Mouse (Mus musculus) kidney, embryonic 16.5 days (tissue): ENCODE measurements around the gene Ripor2. TPM values are rescaled to one million over a fixed set of nuclear protein-coding genes. Genes with fewer than 3 reads are reported as not detected.

Experiments
- ATAC-seq: fragments of 200-750 bp; cut with Nextera tagmentation; 2 replicates; pipeline ENCODE4 v1.8.0; 2017; ENCODE audit warnings: moderate TSS enrichment; ENCODE audit not compliant: low FRiP score, low TSS enrichment
- H3K27ac ChIP-seq: fragments of 300-500 bp; sonication (generic); 2 replicates; pipeline ENCODE4 v1.5.1; 2014; ENCODE audit warnings: low read length
- H3K27me3 ChIP-seq: fragments of 300-500 bp; sonication (generic); 2 replicates; pipeline ENCODE4 v1.6.1; 2014; ENCODE audit warnings: low read length, control low read depth, mixed read lengths; ENCODE audit not compliant: insufficient read depth
- H3K36me3 ChIP-seq: fragments of 300-500 bp; sonication (generic); 2 replicates; pipeline ENCODE4 v1.6.1; 2014; ENCODE audit warnings: low read length, control low read depth, mixed read lengths; ENCODE audit not compliant: insufficient read depth
- H3K4me1 ChIP-seq: fragments of 300-500 bp; sonication (generic); 2 replicates; pipeline ENCODE4 v1.6.1; 2014; ENCODE audit warnings: low read length, control low read depth, mixed read lengths; ENCODE audit not compliant: insufficient read depth
- H3K4me2 ChIP-seq: fragments of 300-500 bp; sonication (generic); replicated peaks from 2 replicates; pipeline ENCODE4 v1.6.1; 2014; ENCODE audit warnings: low read depth, low read length
- H3K4me3 ChIP-seq: fragments of 300-500 bp; sonication (generic); 2 replicates; pipeline ENCODE4 v1.5.1; 2014; ENCODE audit warnings: mild to moderate bottlenecking, low read length
- H3K9ac ChIP-seq: fragments of 300-500 bp; sonication (generic); replicated peaks from 2 replicates; pipeline ENCODE4 v1.6.1; 2014; ENCODE audit warnings: low read length
- H3K9me3 ChIP-seq: fragments of 300-500 bp; sonication (generic); 2 replicates; pipeline ENCODE4 v1.6.1; 2016; ENCODE audit warnings: low read length, control low read depth
- WGBS: fragments of 180-500 bp; shearing (Covaris S2); extraction: QIAGEN DNeasy Blood & Tissue Kit; methylation state at CpG from one replicate; pipeline ENCODE4 v1.1.7; 2014; 5-methylcytosine and 5-hydroxymethylcytosine counted together
- polyA plus RNA-seq: library from polyadenylated mRNA; unstranded; fragments of >200 nt; fragmentation: Nextera tagmentation; extraction: Ambion mirVana; gene quantifications from 2 replicates; pipeline ENCODE4 v1.2.1, GENCODE M21; 2015

The Ripor2 gene
- polyA plus RNA-seq, 1 experiment from 2014 or later = 2.1 TPM

DNA sequence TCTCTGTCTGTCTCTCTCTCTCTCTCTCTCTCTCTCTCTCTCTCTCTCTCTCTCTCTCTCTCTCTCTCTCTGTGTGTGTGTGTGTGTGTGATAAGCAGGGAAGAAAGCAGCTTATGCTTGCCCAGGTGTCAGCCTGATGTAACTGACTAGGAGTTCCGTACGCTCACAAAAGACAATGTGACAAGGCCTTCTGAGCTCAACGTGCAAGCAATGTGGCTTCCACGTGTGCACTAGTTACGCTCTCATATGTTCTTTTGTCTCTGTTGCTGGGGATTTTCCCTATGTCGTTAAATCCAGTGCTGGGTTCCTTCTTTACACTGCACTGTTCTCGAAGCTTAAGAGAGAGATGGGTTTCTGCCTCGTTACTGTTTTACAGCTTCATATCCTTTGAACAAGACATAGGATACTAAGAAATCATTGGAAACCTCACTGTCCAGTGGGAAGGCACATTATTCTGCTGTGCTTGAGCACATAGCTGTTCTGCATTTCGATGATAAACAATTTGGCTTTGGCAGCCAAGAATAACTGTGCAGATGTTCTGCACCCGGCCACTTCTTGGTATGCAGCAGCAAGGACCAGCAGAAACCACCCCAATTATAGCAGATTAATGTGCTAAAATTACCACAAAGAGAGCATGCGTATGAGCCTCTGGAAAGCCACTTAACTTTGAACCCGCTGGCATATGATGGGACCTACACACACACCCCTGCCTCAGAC, 73.1 kb downstream of the Ripor2 start:
- WGBS = 65% methylated on average over 12 of the region's 12 CpGs

DNA sequence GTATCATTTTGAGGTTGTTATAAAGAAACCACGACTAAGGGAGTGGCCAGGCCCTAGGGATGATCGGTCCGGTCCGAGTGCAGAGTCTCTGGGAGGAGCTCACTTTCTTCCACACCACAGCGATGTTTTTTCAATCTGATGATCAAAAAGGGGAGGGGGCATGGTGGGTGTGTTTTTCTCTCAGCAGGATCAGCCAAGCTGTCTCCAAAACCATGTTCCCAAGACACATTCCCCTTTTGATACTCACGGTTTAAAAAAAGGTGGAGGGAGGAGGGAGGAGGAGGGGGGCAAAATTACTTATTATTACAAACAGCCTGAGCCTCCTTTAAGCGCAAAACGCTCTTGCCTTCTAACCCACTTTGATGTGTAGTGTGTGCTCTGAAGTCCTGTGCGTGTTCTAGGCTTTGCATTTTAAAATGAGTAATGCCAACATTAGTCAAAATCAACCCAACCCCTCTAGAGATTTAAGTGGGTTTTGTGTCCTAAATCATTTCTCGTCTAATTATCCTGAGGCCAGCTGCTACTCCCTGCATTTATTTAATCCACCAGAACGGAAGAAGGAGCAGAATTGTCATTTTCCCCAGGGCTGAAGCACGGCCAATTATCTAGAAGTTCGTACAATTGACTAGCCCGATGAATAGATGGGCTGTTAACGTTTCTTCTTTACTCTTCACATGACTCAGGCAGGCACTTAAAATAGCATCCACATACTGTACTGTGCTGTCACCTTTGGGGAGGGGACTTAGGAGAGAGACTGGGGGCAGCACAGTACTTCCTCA, 74.9 kb downstream of the Ripor2 start:
- Histone ChIP-seq H3K27me3 (no peaks in the 10 kb centered on the region), H3K9me3 (no peaks in the 10 kb centered on the region), H3K36me3 (no peaks in the 10 kb centered on the region), H3K9ac (no peak overlapping the region), H3K4me3 (no peak overlapping the region), H3K27ac (no peak overlapping the region), H3K4me2 (no peak overlapping the region), H3K4me1 (no peaks in the 10 kb centered on the region)
- WGBS = 54% methylated on average over 15 of the region's 15 CpGs
- no peak for ATAC-seq

More for the DNA sequence above, 73.1 kb downstream of the Ripor2 start:
- ATAC-seq = no peak
- Histone ChIP-seq H3K27me3 (no peaks in the 10 kb centered on the region), H3K36me3 (no peaks in the 10 kb centered on the region), H3K4me2 (no peak overlapping the region), H3K4me1 (no peaks in the 10 kb centered on the region), H3K9me3 (no peaks in the 10 kb centered on the region), H3K4me3 (no peak overlapping the region), H3K27ac (no peak overlapping the region), H3K9ac (no peak overlapping the region)

DNA sequence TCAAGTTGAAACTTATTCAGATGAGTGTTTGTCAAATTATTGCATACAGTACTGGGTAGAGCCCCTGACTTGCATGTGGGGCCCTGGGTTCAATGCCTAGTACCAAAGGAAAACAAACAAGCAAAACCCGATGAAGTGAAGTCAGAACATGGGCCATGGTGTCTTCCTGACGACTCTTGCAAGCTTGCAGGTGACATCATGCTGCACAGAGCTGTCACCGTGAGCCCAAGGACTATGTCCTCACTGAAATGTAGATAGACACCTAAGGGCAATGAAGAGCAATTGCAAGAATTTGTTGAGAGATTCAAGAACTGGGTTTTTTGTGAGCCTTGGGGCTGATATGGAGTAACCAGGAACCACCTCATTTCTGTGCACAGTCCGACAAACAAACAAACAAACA, 84.8 kb downstream of the Ripor2 start:
- WGBS = 77% methylated on average over 4 of the region's 4 CpGs
- no peaks in the 10 kb centered on the region for H3K36me3 ChIP-seq

DNA sequence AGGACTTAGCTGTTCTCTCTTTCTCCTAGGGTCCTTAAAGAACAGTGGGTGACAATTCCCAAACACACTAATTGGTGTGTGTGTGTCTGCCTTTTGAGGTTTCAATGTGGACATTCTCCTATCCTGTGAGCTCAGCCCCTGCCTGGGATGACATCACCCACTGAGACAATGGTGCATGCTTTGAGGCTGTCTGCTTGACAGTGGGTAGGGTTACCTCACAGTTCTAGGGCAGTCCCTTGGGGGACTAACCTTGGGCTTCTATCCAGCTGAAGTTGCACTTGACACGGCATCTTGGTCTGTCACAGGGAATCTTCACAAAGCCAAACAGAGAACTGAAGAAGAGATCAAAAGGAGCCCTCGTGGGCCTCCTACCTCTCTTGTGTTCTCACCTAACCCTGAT, 86.6 kb downstream of the Ripor2 start:
- no peaks in the 10 kb centered on the region for H3K9me3 ChIP-seq
- no peak overlapping the region for H3K27ac ChIP-seq
- WGBS = 50% methylated on average over 2 of the region's 2 CpGs
- H3K27me3 ChIP-seq = no peaks in the 10 kb centered on the region
- H3K36me3 ChIP-seq = no peaks in the 10 kb centered on the region
- no peak overlapping the region for H3K4me3 ChIP-seq
- no peaks in the 10 kb centered on the region for H3K4me1 ChIP-seq
- no peak for ATAC-seq
- no peak overlapping the region for H3K9ac ChIP-seq
- H3K4me2 ChIP-seq = no peak overlapping the region

More for the DNA sequence above, 84.8 kb downstream of the Ripor2 start:
- Histone ChIP-seq H3K27me3 (no peaks in the 10 kb centered on the region), H3K4me3 (no peak overlapping the region), H3K9me3 (no peaks in the 10 kb centered on the region), H3K9ac (no peak overlapping the region), H3K4me2 (no peak overlapping the region), H3K27ac (no peak overlapping the region), H3K4me1 (no peaks in the 10 kb centered on the region)
- no peak for ATAC-seq

DNA sequence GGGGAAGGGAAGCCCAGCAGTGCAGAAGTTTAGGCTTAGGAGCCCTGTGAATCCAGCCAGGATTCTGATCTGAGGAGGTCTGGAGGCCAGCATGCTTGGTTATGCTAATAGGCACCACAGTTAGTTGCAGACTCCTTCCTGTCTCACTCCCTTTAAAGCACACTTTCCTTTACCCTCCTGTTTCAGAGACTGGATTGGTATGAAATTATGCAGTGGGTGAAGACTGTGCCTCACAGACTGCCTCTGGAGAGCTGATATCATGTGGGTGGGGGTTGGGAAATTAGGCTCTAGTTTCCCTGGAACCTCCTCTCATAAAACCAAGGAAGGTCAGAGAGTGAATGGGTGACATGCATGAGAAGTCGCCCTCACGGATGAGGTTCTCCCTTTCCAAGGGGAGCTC, 88.7 kb downstream of the Ripor2 start:
- H3K36me3 ChIP-seq = no peaks in the 10 kb centered on the region
- ATAC-seq = no peak; the same call in 1 of the 2 replicates

DNA sequence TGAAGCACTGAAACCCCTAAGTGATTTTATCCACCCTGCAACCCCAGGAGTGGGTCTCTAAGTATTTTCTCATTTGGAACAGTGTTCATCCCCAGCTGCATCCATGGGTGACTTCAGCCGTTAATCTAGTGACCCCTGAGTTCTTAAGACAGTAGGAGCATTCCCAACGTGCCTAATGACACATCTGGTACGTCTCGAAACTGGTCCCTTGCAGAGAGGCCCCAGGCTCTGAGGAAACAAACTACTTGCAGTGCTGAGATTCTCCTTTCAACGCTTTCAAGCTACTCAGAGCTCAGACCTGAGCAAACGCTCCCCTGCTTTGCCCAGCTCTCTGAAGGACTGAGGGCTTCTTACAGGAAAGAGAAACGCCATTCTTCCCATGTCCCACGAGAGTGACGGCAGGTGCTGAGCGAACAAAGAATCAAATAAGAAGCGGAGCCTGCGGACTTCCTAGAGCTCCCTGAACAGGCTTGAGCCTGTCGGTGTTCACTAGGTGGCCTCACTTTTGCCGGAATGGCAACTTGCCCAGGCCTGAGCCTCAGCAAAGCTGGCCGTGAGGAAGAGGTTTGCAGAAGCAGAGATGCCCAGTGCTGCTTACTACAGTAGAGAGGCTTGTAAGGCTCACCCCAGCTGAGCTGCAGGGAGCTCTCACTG, 97.2 kb downstream of the Ripor2 start:
- Histone ChIP-seq H3K9ac (no peak overlapping the region), H3K27me3 (no peaks in the 10 kb centered on the region), H3K27ac (no peak overlapping the region), H3K4me2 (no peak overlapping the region), H3K36me3 (no peaks in the 10 kb centered on the region), H3K4me3 (no peak overlapping the region), H3K4me1 (peaks cover 3% of the 10 kb centered on the region; the same call in 1 of the 2 replicates), H3K9me3 (no peaks in the 10 kb centered on the region)
- no peak for ATAC-seq
- whole genome bisulfite sequencing = 49% methylated on average over 15 of the region's 15 CpGs

More for the DNA sequence above, 88.7 kb downstream of the Ripor2 start:
- Histone ChIP-seq H3K9me3 (no peaks in the 10 kb centered on the region), H3K4me2 (no peak overlapping the region), H3K4me1 (no peaks in the 10 kb centered on the region), H3K27me3 (no peaks in the 10 kb centered on the region), H3K27ac (no peak overlapping the region), H3K9ac (no peak overlapping the region), H3K4me3 (no peak overlapping the region)
- 47% methylated on average over 2 of the region's 2 CpGs for WGBS

DNA sequence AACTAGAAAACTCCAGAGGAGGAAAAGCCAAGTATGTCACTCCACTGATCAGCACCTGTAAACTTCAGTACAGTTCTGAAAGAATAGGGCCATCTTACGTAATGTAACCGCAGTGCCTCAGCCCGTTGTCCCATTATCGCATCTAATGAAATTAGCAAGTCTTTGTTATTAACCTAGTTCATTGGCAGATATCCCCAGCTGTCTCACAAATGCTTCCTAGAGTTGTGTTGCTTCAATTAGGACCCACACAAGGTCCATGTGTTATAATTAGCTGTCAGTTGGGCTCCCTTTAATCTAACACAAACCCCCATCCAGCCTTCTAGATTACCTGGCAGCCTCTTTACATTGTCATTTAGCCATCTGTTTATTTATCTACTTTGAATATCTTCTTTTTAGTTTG, 99.0 kb downstream of the Ripor2 start:
- no peak overlapping the region for H3K9ac ChIP-seq
- no peaks in the 10 kb centered on the region for H3K36me3 ChIP-seq
- H3K27ac ChIP-seq = no peak overlapping the region
- WGBS = 95% methylated on average over 4 of the region's 4 CpGs
- H3K4me2 ChIP-seq = no peak overlapping the region
- no peak overlapping the region for H3K4me3 ChIP-seq
- H3K4me1 ChIP-seq = peaks cover 3% of the 10 kb centered on the region; the same call in 1 of the 2 replicates
- no peaks in the 10 kb centered on the region for H3K9me3 ChIP-seq
- no peaks in the 10 kb centered on the region for H3K27me3 ChIP-seq
- ATAC-seq = no peak

DNA sequence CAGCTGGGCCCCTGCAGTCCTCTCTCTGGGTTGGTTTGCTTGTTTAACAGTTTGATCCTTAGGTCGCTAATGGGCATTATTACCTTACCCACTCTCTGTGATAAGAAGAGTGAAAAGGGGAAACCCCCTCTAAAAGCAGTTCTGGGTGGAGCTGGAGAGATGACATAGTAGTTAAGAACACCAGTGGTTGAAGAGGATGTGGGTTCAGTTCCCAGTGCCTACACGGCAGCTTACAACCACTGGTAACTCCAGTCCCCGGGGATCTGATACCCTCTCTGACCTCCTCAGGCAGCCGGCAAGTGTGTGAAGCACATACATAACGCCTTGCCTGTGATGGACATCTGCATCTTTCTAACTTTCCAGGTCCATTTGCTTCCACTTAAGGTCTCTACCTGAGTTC, 100.4 kb downstream of the Ripor2 start:
- H3K4me3 ChIP-seq = no peak overlapping the region
- no peaks in the 10 kb centered on the region for H3K9me3 ChIP-seq
- no peak for ATAC-seq
- no peaks in the 10 kb centered on the region for H3K36me3 ChIP-seq
- H3K27ac ChIP-seq = no peak overlapping the region
- no peaks in the 10 kb centered on the region for H3K27me3 ChIP-seq
- no peak overlapping the region for H3K4me2 ChIP-seq
- H3K9ac ChIP-seq = no peak overlapping the region
- H3K4me1 ChIP-seq = peaks cover 3% of the 10 kb centered on the region; the same call in 1 of the 2 replicates
- 68% methylated on average over 5 of the region's 5 CpGs for WGBS

DNA sequence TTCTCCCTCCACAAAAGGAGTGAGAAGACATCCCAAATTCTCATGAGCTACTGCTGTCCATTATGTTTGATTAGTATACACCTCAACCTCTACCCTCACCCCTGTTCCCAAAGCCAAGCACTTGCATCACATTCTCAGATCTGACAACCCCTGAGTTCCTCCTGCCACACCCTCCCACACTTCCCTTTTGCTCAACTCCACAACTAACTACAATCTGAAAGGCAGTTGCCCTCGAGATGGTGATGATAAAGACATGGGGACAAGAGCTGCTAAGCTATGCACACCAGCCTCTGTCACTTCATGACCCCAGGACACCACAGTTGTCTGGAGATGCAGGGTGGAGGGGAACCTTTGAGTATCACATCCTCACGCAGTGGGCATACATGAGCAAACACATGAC, 102.5 kb downstream of the Ripor2 start:
- Histone ChIP-seq H3K36me3 (no peaks in the 10 kb centered on the region), H3K9ac (no peak overlapping the region), H3K27me3 (no peaks in the 10 kb centered on the region), H3K9me3 (no peaks in the 10 kb centered on the region), H3K27ac (no peak overlapping the region), H3K4me2 (no peak overlapping the region), H3K4me3 (no peak overlapping the region), H3K4me1 (peaks cover under 1% of the 10 kb centered on the region; the same call in 1 of the 2 replicates)
- ATAC-seq = no peak
- 64% methylated on average over 2 of the region's 2 CpGs for WGBS
